Mouse (Mus musculus): ENCODE results near the gene Dek.

Dek gene

GRCm38 (mm10) chr13:47056781-47057180 lies 49.2 kb downstream of the Dek start:
- no peak for DNase-seq (ENCODE audit: low read depth, low spot score)

GRCm38 (mm10) chr13:47056126-47056525 lies 49.9 kb downstream of the Dek start:
- DNase-seq (ENCODE audit: low read depth, low spot score), result no peak

GRCm38 (mm10) chr13:47053971-47054370 lies 52.0 kb downstream of the Dek start:
- DNase-seq (ENCODE audit: low read depth, low spot score), result no peak

- no peak for DNase-seq (ENCODE audit: low read depth, low spot score)
These were observed 56.0 kb downstream of the Dek start for GRCm38 (mm10) chr13:47050009-47050408.

- no peak for DNase-seq (ENCODE audit: low read depth, low spot score)
These were observed 58.0 kb downstream of the Dek start for GRCm38 (mm10) chr13:47047996-47048395.

- no peak for DNase-seq (ENCODE audit: low read depth, low spot score)
These were observed 61.4 kb downstream of the Dek start, which contains the start of gene Tpmt for GRCm38 (mm10) chr13:47044617-47044947. TSS of gene Tpmt (minus strand) at chr13:47044737.

- DNase-seq (ENCODE audit: low read depth, low spot score), result no peak
These were observed 62.0 kb downstream of the Dek start for GRCm38 (mm10) chr13:47043833-47044616.

GRCm38 (mm10) chr13:47043030-47043680 lies 62.8 kb downstream of the Dek start, which contains the start of gene Kdm1b:
TSS of gene Kdm1b (plus strand) at chr13:47043499.
- peak; percentile 92 for DNase-seq (ENCODE audit: low read depth, low spot score)

- no peak for DNase-seq (ENCODE audit: low read depth, low spot score)
These were observed 63.9 kb downstream of the Dek start for GRCm38 (mm10) chr13:47042024-47042633.

- no peak for DNase-seq (ENCODE audit: low read depth, low spot score)
These were observed 65.9 kb downstream of the Dek start for GRCm38 (mm10) chr13:47040061-47040460.

GRCm38 (mm10) chr13:47037946-47038345 lies 68.1 kb downstream of the Dek start:
- DNase-seq (ENCODE audit: low read depth, low spot score), result no peak
